Mouse (Mus musculus): Measurements from ENCODE around the gene Zfp771.

DNA sequence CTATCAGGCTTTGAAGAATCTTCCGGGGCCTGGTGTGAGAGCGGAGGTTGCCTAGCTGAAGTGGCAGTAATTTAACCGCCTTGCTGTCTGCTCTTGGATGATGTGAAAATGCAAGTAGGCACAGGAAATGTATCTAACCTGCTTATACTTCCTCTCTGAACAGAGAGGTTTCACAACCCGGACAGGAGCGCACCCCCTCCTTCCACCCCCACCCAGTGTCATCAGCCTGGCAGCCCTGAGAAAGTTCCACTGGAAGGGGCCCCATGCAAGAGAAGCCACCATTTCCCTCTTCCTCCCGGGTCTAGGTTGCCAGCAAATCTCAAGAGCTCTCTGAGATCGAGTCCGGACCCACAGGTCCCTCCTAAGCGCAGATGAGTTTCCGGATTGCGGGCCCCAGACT lies 52.0 kb downstream of the Zfp771 start, which contains the start of gene Itgal:
- TF ChIP-seq POLR2A (IDR thresholded peaks at IDR 0.05; ENCODE audit: control insufficient read depth, low read depth, low read length) (no peak), CTCF (IDR thresholded peaks at IDR 0.05; ENCODE audit: control insufficient read depth, insufficient read depth, insufficient replicate concordance, low read depth, low read length) (no peak)
